Mouse (Mus musculus) cerebellum, postnatal 25 days (tissue): ENCODE data around the gene Smpdl3b.

Experiments used
- DNase-seq, 2 experiments: peaks; one replicate each; pipeline ENCODE4 v3.0.0; 2021; ENCODE audit warnings: mixed read lengths in 2 of 2

The Smpdl3b gene

DNA sequence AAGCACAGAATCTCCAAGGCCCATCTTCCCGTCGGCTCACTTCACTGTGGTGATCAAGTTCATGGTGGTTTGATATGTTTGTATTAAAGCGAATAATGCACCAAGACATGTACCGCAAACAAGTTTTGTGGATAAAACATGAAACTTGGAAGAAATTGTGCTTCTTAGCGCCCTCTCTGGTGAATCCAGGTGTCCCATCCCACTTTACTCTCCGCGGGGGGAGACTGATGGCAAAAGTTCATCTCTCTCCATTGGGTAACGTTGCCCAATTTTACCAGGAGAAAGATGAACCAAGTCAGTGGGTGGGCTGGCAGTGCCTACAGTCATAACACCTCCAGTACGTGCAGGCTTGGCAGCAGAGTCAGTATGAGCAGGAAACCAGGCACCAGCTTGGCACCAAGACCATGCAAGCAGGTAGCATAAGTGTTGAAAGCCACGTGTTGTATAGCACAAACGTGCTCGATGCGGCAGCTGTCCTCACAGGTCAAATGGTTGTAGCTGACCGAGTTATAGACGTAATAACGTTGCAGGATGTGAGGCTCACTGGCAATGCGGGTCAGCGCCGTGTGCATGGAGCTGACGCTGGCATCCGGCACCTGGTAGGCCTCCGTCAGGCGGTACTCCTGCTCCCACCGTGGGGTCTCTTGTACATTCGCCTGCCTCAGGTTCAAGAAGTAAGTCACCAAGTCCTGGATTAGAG is 23.8 kb downstream of the Smpdl3b start:
- no peak for DNase-seq

DNA sequence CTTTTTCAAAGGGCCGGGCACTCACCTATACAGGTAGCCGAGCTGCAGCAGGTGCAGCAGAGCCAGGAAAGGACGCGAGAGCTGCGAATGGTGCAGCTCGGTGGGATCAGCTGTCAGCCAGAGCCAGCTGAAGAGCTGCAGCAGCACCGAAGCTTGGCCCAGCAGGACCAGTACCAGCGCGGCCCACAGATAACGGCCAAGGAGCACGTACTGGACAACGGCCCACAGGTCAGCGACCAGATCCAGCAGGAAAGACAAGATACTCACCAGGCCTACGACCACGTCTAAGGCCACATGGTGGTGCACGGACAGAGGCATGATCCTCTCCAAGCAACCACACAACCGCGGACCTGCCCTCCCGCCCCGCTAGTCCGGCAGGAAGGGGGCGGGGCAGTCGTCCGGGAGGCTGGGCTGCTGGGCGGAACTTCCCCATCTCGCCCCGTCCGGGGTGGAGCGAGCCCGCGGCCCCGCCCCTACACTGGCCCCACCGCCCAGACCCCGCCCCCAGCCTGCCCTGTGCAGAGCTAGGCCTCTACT is 24.8 kb downstream of the Smpdl3b start, which contains the start of gene Xkr8:
Gene Xkr8, minus strand, starts transcription at position 399 of the 537 bp plus-strand sequence.
- peak; percentile 80 to 91 for DNase-seq

DNA sequence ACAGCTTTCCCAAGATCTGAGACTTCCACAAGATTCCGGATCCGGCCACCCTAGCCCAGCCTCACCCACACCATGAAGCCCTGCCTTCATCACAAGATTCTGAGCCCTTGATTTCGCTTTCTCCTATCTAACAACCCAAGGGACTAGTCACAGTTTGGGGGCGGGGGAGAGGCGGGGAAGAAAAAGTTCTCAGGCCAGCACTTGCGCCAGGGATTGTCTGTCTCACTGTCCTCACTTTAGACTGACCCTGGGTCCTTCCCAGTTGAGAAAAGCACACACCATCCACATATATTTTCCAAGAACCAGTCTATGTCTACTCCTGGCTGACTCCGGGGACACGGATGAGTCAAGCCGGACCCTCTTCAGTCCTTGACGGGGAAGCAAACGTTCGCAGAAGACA is 25.4 kb downstream of the Smpdl3b start:
- DNase-seq = no peak

DNA sequence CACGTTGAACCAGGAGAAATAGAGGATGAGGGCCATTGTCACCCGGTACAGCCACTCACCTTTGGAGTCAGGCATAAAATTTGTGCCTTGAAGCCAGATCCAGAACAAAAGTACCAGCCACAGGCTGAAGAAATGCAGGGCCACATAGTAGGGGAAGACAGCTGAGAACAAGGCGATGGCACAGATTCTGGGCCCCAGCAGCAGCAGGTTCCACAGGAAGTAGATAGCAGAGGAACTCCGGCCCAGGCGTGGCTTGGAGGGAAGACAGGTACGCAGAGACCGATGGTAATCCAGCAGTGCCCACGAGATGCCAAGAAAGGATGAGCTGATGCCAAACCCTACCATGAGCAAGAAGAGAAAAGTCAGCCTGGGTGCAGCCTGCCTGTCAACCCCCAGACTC is 28.8 kb downstream of the Smpdl3b start:
- no peak for DNase-seq

DNA sequence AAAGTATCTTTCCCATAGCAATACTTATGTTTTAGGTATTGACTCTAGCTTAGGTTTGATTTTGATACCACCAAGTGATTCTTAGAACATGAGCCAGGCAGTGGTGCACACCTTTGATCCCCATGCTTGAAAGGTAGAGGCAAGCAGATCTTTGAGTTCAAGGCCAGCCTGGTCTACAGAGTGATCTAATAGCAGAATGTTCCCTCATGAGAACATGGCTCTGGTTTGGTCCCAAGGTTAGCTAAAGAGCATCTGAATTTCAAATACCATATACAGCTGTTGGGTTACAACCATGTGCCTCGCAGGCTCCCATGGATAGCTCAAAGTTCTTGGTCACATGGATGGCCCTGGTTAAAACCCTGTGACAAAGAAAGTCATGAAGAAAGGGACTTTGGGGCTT is 38.8 kb downstream of the Smpdl3b start:
- DNase-seq = no peak

DNA sequence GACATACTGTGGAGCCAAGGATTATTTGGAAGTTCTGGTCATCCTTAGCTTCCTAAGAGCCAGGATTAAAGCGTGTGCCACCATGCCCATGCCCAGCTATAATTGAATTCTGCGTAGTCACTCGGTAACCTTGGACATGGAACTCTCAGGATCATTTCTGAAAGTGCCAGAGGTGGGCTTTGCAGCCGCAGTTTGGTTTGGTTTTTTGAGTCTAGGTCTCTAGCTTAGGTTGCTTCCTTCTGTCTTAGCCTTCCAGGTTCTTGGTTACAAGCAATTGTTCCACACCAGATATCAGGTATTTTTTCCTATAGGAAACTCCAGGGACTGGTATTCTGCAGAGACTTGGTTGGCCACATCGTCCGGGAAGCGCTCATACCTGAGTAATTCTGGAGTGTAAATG is 43.9 kb downstream of the Smpdl3b start:
- no peak for DNase-seq

GRCm38 (mm10) chr4:132706885-132707284 is 50.2 kb downstream of the Smpdl3b start:
- no peak for DNase-seq

- no peak for DNase-seq
Observed at GRCm38 (mm10) chr4:132702076-132702475, 55.0 kb downstream of the Smpdl3b start.

DNA sequence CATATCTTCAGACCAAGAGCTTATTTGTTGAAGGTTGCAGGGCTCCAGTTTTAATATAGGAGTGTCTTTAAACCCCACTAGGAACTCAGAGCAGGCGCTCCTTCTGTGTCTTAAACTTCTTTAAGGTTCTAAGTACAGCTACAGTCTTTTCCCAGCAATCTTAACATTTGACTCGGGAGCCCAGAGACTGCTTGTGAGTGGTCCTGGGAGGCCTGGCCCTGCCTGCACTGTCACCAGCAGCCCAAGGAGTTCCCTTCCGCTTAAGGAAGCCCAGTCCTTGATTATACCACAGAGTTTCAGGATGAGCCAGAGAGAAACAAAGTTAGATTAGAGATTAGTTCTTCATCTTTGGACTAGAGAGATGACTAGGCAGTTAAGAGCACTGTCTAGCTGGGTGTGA is 63.7 kb downstream of the Smpdl3b start:
- DNase-seq = no peak

GRCm38 (mm10) chr4:132689634-132690033 is 67.4 kb downstream of the Smpdl3b start:
- DNase-seq = no peak
